Mouse (Mus musculus) midbrain, embryonic 13.5 days (tissue): ENCODE measurements around the gene Wdr4. TPM values are rescaled to one million over a fixed set of nuclear protein-coding genes. Genes with fewer than 3 reads are reported as not detected.
A peak's percentile ranks its signal among the peaks of the same experiment; 100 is the strongest.

Source experiments
- ATAC-seq: fragments of 200-750 bp; cut with Nextera tagmentation; 2 replicates; pipeline ENCODE4 v1.8.0; 2017; ENCODE audit warnings: mild to moderate bottlenecking, moderate TSS enrichment, moderate library complexity
- H3K27ac ChIP-seq: fragments of 300-500 bp; sonication (generic); 2 replicates; pipeline ENCODE4 v1.5.1; 2015; ENCODE audit warnings: inconsistent platforms, mild to moderate bottlenecking, moderate library complexity
- H3K27me3 ChIP-seq: fragments of 300-500 bp; sonication (generic); 2 replicates; pipeline ENCODE4 v1.6.1; 2015; ENCODE audit warnings: mild to moderate bottlenecking, inconsistent platforms
- H3K36me3 ChIP-seq: fragments of 300-500 bp; sonication (generic); 2 replicates; pipeline ENCODE4 v1.6.1; 2015; ENCODE audit warnings: mild to moderate bottlenecking, inconsistent platforms
- H3K4me1 ChIP-seq: fragments of 300-500 bp; sonication (generic); replicated peaks from 2 replicates; pipeline ENCODE4 v1.6.1; 2015; ENCODE audit warnings: inconsistent platforms
- H3K4me2 ChIP-seq: fragments of 300-500 bp; sonication (generic); replicated peaks from 2 replicates; pipeline ENCODE4 v1.6.1; 2015; ENCODE audit warnings: moderate library complexity, mild to moderate bottlenecking, inconsistent platforms
- H3K4me3 ChIP-seq: fragments of 300-500 bp; sonication (generic); replicated peaks from 2 replicates; pipeline ENCODE4 v1.5.1; 2015; ENCODE audit warnings: mild to moderate bottlenecking, inconsistent platforms
- H3K9ac ChIP-seq: fragments of 300-500 bp; sonication (generic); replicated peaks from 2 replicates; pipeline ENCODE4 v1.6.1; 2015; ENCODE audit warnings: mild to moderate bottlenecking, inconsistent platforms
- H3K9me3 ChIP-seq: fragments of 300-500 bp; sonication (generic); 2 replicates; pipeline ENCODE4 v1.6.1; 2016; ENCODE audit warnings: mild to moderate bottlenecking, inconsistent platforms
- WGBS: fragments of 180-500 bp; shearing (Covaris S2); methylation state at CpG from one replicate; pipeline ENCODE4 v1.1.7; 2015; 5-methylcytosine and 5-hydroxymethylcytosine counted together
- polyA plus RNA-seq: library from polyadenylated mRNA; unstranded; fragments of >200 nt; fragmentation: Nextera tagmentation; extraction: Ambion mirVana; gene quantifications from 2 replicates; pipeline ENCODE4 v1.2.1, GENCODE M21; 2015

The Wdr4 gene
- polyA plus RNA-seq, 1 experiment from 2014 or later: 39.6 TPM

GRCm38 (mm10) chr17:31486616-31487198 lies 33.1 kb downstream of the Wdr4 start:
- Histone ChIP-seq H3K9me3 (no peaks in the 10 kb centered on the region), H3K27me3 (no peaks in the 10 kb centered on the region), H3K36me3 (no peaks in the 10 kb centered on the region), H3K4me1 (peaks cover 15% of the 10 kb centered on the region), H3K27ac (peak overlapping the region; percentile 61), H3K4me2 (no peak overlapping the region), H3K4me3 (no peak overlapping the region), H3K9ac (no peak overlapping the region)
- ATAC-seq: no peak
- 64% methylated on average over 10 of the region's 10 CpGs for WGBS

- Histone ChIP-seq H3K27ac (no peak overlapping the region), H3K4me1 (no peaks in the 10 kb centered on the region), H3K9me3 (no peaks in the 10 kb centered on the region), H3K9ac (no peak overlapping the region), H3K36me3 (peaks cover 29% of the 10 kb centered on the region), H3K4me2 (no peak overlapping the region), H3K4me3 (no peak overlapping the region), H3K27me3 (no peaks in the 10 kb centered on the region)
- no peak for ATAC-seq
- 69% methylated on average over 11 of the region's 11 CpGs for WGBS
Measured at GRCm38 (mm10) chr17:31479108-31479844, 40.5 kb downstream of the Wdr4 start.

- no peak overlapping the region for H3K27ac ChIP-seq
- ATAC-seq: no peak
- WGBS: 84% methylated on average over 7 of the region's 7 CpGs
Measured at GRCm38 (mm10) chr17:31478606-31479005, 41.2 kb downstream of the Wdr4 start.

GRCm38 (mm10) chr17:31474388-31474787 lies 45.4 kb downstream of the Wdr4 start:
- Histone ChIP-seq H3K36me3 (peaks cover 71% of the 10 kb centered on the region), H3K4me2 (no peak overlapping the region), H3K27ac (no peak overlapping the region), H3K4me1 (peaks cover 10% of the 10 kb centered on the region), H3K27me3 (no peaks in the 10 kb centered on the region), H3K9ac (no peak overlapping the region), H3K9me3 (no peaks in the 10 kb centered on the region), H3K4me3 (no peak overlapping the region)
- WGBS: 81% methylated on average over 6 of the region's 6 CpGs
- no peak for ATAC-seq

More at GRCm38 (mm10) chr17:31478606-31479005, 41.2 kb downstream of the Wdr4 start:
- no peak overlapping the region for H3K9ac ChIP-seq
- no peaks in the 10 kb centered on the region for H3K27me3 ChIP-seq
- no peaks in the 10 kb centered on the region for H3K9me3 ChIP-seq
- no peaks in the 10 kb centered on the region for H3K4me1 ChIP-seq
- H3K4me2 ChIP-seq: no peak overlapping the region
- H3K36me3 ChIP-seq: peaks cover 33% of the 10 kb centered on the region
- H3K4me3 ChIP-seq: no peak overlapping the region

- H3K4me2 ChIP-seq: no peak overlapping the region
- H3K4me3 ChIP-seq: no peak overlapping the region
- peaks cover 90% of the 10 kb centered on the region for H3K36me3 ChIP-seq
- peaks cover 10% of the 10 kb centered on the region for H3K4me1 ChIP-seq
- WGBS: 51% methylated on average over 5 of the region's 5 CpGs
- ATAC-seq: 0 out of 2 replicates have a peak, but pooled peaks have one; percentile 37
- no peaks in the 10 kb centered on the region for H3K27me3 ChIP-seq
- H3K9me3 ChIP-seq: no peaks in the 10 kb centered on the region
- H3K27ac ChIP-seq: no peak overlapping the region
- no peak overlapping the region for H3K9ac ChIP-seq
Measured at GRCm38 (mm10) chr17:31470766-31471418, 48.9 kb downstream of the Wdr4 start.

- no peaks in the 10 kb centered on the region for H3K27me3 ChIP-seq
- no peaks in the 10 kb centered on the region for H3K9me3 ChIP-seq
- no peak overlapping the region for H3K27ac ChIP-seq
- H3K36me3 ChIP-seq: peaks cover 84% of the 10 kb centered on the region
- no peak for ATAC-seq
- no peak overlapping the region for H3K4me3 ChIP-seq
- H3K4me2 ChIP-seq: no peak overlapping the region
- 85% methylated on average over 5 of the region's 5 CpGs for WGBS
- H3K9ac ChIP-seq: no peak overlapping the region
- peaks cover 10% of the 10 kb centered on the region for H3K4me1 ChIP-seq
Measured at GRCm38 (mm10) chr17:31468496-31468895, 51.3 kb downstream of the Wdr4 start.

- Histone ChIP-seq H3K27ac (no peak overlapping the region), H3K9ac (no peak overlapping the region), H3K4me2 (no peak overlapping the region), H3K27me3 (no peaks in the 10 kb centered on the region), H3K4me3 (no peak overlapping the region), H3K36me3 (peaks cover 83% of the 10 kb centered on the region), H3K9me3 (no peaks in the 10 kb centered on the region), H3K4me1 (peaks cover 10% of the 10 kb centered on the region)
- no peak for ATAC-seq
- 89% methylated on average over 3 of the region's 3 CpGs for WGBS
Measured at GRCm38 (mm10) chr17:31466854-31467253, 52.9 kb downstream of the Wdr4 start.

- WGBS: 87% methylated on average over 2 of the region's 2 CpGs
- peaks cover 76% of the 10 kb centered on the region for H3K36me3 ChIP-seq
Measured at GRCm38 (mm10) chr17:31462506-31462905, 57.3 kb downstream of the Wdr4 start.

GRCm38 (mm10) chr17:31460416-31460815 lies 59.4 kb downstream of the Wdr4 start:
- ATAC-seq: no peak
- no peaks in the 10 kb centered on the region for H3K9me3 ChIP-seq
- peaks cover 76% of the 10 kb centered on the region for H3K36me3 ChIP-seq
- H3K4me1 ChIP-seq: 0 out of 2 replicates have a peak, but pooled peaks cover 8% of the 10 kb centered on the region
- no peak overlapping the region for H3K27ac ChIP-seq
- WGBS: 67% methylated on average over 4 of the region's 4 CpGs
- H3K27me3 ChIP-seq: no peaks in the 10 kb centered on the region
- no peak overlapping the region for H3K4me2 ChIP-seq
- H3K9ac ChIP-seq: no peak overlapping the region
- no peak overlapping the region for H3K4me3 ChIP-seq

More at GRCm38 (mm10) chr17:31462506-31462905, 57.3 kb downstream of the Wdr4 start:
- Histone ChIP-seq H3K4me2 (no peak overlapping the region), H3K4me3 (no peak overlapping the region), H3K9ac (no peak overlapping the region), H3K27me3 (no peaks in the 10 kb centered on the region), H3K27ac (no peak overlapping the region), H3K4me1 (0 out of 2 replicates have a peak, but pooled peaks cover 8% of the 10 kb centered on the region), H3K9me3 (no peaks in the 10 kb centered on the region)
- ATAC-seq: no peak

- 83% methylated on average over 18 of the region's 18 CpGs for WGBS
- Histone ChIP-seq H3K4me3 (no peak overlapping the region), H3K4me1 (0 out of 2 replicates have a peak, but pooled peaks cover 8% of the 10 kb centered on the region), H3K9ac (no peak overlapping the region), H3K27ac (no peak overlapping the region), H3K4me2 (no peak overlapping the region), H3K9me3 (no peaks in the 10 kb centered on the region), H3K27me3 (no peaks in the 10 kb centered on the region), H3K36me3 (peaks cover 77% of the 10 kb centered on the region)
- no peak for ATAC-seq
Measured at GRCm38 (mm10) chr17:31456723-31457567, 62.8 kb downstream of the Wdr4 start.

- Histone ChIP-seq H3K4me2 (no peak overlapping the region), H3K9me3 (no peaks in the 10 kb centered on the region), H3K9ac (no peak overlapping the region), H3K4me1 (peaks cover 16% of the 10 kb centered on the region), H3K36me3 (peaks cover 60% of the 10 kb centered on the region), H3K27me3 (no peaks in the 10 kb centered on the region), H3K27ac (no peak overlapping the region), H3K4me3 (no peak overlapping the region)
- 93% methylated on average over 9 of the region's 9 CpGs for WGBS
- ATAC-seq: no peak
Measured at GRCm38 (mm10) chr17:31454056-31454455, 65.7 kb downstream of the Wdr4 start.
